Mouse (Mus musculus) embryonic fibroblast, embryonic 13.5 days (primary cell): ENCODE results near the gene Kifc5b.

Experiments
- CTCF ChIP-seq: IDR thresholded peaks from 2 replicates; pipeline ENCODE4 v1.5.1; 2011; ENCODE audit warnings: mild to moderate bottlenecking, control low read depth, low read length, moderate library complexity, borderline replicate concordance; ENCODE audit not compliant: insufficient read depth
- POLR2A ChIP-seq: IDR thresholded peaks from 2 replicates; pipeline ENCODE4 v1.6.1; 2011; ENCODE audit warnings: low read depth, mild to moderate bottlenecking, control low read depth, low read length, moderate library complexity

DNA sequence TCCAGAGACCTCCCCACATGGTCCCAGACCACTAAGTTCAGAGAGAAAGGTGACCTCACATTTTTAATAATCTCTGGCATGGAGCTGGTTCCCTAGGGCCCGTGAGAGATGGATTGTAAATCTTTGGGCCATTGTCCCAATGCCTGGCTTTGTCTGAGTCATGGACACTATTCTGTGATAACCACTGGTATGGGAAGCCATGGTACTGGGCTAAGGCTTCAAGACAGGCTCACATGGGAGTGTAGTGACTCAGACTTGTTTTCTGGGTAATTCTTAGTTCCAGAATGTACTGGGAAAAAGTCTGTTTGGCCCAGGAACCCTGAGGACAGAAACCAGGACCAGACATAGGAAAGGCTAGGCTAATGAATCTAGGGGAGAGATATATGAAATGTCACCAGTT is 34.2 kb upstream of the Kifc5b start:
- TF ChIP-seq CTCF (no peak), POLR2A (no peak)
